Mouse (Mus musculus) urinary bladder, postnatal 14 days (tissue): ENCODE measurements around the gene Btrc.
"Not testable (repeated sequence)": the region's sequence is repeated elsewhere in the genome, so short reads cannot be mapped to it uniquely, and the experiment has no call there.

Experiments
- DNase-seq: peaks from one replicate; pipeline ENCODE4 v3.0.0; 2021; ENCODE audit warnings: low spot score

Btrc gene

GRCm38 (mm10) chr19:45530200-45530995, 166.9 kb downstream of the Btrc start:
- no peak for DNase-seq

- no peak for DNase-seq
These were observed 168.0 kb downstream of the Btrc start for GRCm38 (mm10) chr19:45531554-45531953.

DNA sequence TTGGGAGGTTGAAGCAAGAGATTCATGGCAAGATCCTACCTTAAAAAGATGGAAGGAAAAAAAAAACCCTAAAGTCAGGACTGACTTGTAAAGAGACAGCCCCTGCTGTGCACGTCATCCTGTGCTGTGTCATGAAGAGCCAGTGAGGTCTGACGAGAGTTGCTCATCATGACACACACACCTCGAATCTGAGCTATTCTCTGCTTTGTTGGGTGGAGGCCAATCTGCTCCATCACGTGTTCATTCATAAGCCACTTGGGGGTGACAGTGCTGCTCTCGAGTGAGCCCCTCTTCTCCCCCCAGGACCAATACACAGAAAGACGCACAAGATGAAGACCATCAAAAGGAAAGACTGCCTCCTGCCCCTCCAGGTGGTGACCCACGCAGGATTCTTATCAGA, 170.1 kb downstream of the Btrc start:
- DNase-seq = no peak

DNA sequence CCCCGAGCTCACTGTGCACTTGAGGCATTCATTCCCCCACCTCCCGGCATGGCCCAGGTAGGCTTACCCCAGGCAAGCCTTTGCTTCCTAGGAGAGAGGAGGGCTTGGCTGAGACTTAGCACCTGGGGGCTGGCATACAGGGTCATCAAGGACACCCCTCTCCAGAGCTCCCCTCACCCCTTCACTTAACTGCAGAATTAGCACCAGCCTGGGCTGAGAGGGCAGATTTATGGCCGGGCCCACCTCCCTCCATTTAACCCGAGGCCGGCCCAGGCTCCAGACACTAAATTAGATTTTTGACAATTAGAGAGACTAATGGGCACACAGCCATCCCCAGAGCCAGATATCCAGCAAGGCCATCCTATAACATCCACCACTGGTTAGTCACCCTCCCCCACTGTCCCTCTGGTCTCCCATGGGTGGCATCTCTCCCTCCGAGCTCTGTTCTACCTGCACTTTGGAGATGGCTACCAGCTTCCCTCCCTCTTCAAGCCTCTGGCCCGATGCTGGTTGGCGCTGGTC, 171.7 kb downstream of the Btrc start:
- no peak for DNase-seq

DNA sequence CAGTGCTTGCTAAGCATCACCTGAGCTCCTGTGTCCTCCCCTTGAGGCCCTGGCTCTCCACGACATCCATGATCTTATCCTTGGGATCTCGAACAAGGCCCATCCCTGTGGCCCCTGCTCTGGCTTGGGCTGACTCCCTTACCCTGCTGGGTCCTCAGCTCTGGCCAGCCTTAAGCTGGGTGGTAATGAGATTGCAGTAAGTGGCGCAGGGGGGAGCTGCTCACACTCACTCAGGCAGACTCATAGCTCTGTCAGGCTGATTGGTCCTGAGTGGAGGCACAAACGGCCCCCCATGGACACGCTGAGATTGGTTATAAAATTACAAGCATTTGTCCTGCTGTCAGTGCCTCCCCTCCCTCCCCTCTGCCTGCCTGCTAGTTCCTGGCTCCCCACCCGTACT, 172.4 kb downstream of the Btrc start:
- no peak for DNase-seq

GRCm38 (mm10) chr19:45537505-45537904, 174.0 kb downstream of the Btrc start:
- DNase-seq = peak; percentile 64

- no peak for DNase-seq
These were observed 177.3 kb downstream of the Btrc start for GRCm38 (mm10) chr19:45540657-45541408.

GRCm38 (mm10) chr19:45541409-45542041, 178.0 kb downstream of the Btrc start:
- DNase-seq = peak; percentile 36

GRCm38 (mm10) chr19:45542061-45542460, 178.5 kb downstream of the Btrc start:
- no peak for DNase-seq

DNA sequence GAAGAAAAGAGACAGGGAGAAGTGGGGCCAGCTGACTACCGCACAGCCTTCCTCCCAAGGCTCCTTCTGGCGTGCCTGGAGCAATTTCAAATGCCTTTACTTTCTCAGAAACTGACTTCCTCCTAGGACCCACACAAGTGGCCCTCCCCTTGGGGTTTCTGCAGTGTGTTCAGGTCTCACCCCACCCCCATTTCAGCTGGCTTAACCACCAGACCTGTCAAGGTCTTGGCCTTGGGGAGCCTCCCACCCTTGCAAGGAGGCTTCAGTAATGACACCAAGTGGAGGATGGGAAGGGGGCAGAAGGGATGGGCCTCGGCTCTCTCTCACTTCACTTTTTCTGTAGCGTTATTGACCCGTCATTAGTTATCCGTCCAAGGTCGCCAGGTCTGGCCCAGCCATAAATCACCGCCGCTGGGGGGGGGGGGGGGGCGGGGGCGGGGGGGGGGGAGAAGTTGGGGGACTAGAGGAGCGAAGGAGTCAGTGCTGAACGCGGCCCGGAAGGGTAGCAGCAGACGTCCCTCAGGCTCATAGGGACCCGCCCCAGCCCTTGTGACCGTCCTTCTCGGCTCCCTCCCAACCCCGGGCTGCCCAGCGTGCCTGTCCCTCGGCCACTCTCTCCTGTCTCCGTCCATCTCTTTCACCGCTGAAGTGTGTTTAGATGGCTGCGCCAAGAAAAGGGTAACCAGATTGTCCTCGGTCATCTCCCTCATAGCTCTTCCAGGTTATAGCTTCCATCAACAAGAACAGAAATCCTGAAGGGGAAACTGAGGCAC, 180.8 kb downstream of the Btrc start:
- no peak for DNase-seq

DNA sequence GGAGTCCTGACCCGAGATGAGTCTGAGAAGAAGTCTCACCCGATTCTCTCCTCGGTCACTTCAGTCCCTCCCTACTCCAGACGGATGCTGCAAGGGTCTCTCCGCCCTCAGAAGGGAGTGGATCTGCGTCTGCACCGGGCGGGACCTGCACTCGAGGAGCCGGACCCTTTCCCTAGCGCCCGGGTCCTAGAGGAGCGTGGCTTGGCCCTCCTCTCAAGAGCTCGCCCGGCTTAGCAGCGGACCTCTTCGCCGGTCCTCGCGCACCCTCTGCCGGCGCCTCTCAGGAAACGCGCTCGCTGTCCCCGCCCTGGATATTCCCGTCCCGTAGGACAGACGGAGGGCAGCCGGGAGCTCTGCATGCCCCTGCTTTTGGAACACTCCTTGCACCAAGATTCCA, 181.4 kb downstream of the Btrc start:
- peak; percentile 82 for DNase-seq

- not testable (repeated sequence) for DNase-seq
These were observed 184.7 kb downstream of the Btrc start for GRCm38 (mm10) chr19:45548196-45548595.

DNA sequence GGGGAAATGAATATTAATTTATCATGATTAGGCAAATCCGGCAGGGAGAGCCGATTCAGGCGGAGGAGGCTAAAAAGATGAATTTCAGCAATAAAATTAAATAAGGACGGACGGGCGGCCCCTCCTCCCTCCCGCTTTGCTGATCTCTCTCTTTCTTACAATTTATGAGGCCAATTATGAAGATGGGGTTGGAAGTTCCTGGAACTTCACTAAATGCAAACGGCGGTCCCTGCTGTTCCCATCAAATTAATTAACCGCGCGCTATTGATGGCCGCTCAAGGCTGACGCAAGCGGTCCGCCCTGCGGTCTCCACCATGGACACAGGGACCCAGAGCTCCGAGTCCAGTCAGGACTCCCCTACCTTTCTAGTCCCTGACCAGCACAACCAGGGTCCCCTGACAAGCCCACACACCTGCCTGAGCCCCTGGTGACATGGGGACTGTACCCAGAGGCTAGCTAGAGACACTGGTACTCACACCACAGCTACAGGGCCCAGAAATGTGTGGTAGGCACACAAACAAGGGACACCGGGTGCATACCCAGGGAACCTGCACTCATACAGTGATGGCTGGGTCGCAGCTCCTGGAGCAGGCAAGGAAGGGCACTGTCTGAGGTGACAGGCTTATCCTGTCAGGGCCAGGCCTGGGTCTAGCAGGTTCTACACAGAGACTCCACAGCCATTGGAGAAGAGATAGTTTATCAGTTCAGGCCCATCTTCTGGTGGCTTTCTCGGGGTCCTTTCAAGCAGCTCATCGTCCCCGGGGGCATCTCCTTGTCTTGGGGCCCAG, 185.8 kb downstream of the Btrc start:
- DNase-seq = no peak

GRCm38 (mm10) chr19:45549948-45550347, 186.4 kb downstream of the Btrc start:
- DNase-seq = no peak

GRCm38 (mm10) chr19:45552187-45552586, 188.7 kb downstream of the Btrc start:
- DNase-seq = no peak

GRCm38 (mm10) chr19:45554136-45554535, 190.6 kb downstream of the Btrc start:
- no peak for DNase-seq

DNA sequence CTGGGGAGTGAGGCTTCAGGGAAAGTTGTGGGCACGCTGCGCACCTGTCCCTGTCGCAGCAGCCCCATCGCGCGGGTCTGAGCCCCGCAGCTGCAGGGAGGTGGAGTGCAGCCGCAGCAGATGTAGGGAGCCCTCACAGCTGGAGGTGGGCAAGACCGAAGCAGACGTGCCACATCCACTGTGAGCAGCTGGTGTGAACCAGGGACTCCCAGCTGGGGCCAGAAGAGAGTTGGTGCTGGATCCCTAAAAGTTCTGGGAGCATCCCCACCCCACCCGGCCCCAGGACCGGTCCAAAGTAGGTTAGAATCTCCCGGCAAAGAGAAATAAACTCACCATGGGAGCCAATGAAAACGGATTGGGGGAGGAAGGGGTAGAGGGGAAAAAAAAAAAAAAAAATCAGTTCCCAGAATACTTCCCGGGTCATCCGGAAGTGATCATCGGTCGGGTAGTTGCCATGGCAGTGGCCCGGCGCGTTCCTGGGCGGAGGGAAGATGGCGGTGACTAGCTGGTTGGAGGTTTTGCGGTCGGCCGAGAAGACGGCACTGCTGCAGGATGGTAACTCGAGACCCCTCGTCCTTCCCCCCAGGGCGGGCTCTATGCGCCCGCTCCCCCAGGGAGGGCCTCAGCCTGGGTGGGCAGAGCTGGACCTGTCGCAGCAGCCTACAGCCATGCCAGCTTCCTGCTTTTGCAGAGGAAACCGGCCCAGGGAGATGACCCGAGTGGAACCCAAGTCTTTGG, 196.8 kb downstream of the Btrc start, which contains the start of the genes Poll and Gm17018:
Gene Poll, minus strand, starts transcription at position 379 of the 738 bp plus-strand sequence.
Gene Gm17018, plus strand, starts transcription at position 463 of the 738 bp plus-strand sequence.
- peak; percentile 88 for DNase-seq

GRCm38 (mm10) chr19:45565925-45566715, 202.6 kb downstream of the Btrc start:
- no peak for DNase-seq

- DNase-seq = no peak
These were observed 203.8 kb downstream of the Btrc start for GRCm38 (mm10) chr19:45567367-45567766.
